Mouse (Mus musculus) G1E (cell line): ENCODE measurements at regions not wholly inside any gene's neighbourhood (a gene's known extent, or its start where the extent isn't known, plus 50 kb on each side); places are given as distances from the start of the nearest gene placed in this dataset.

Source experiments
- CTCF ChIP-seq: IDR thresholded peaks from 2 replicates; pipeline ENCODE4 v1.5.1; 2012; ENCODE audit warnings: low read depth, low read length, inconsistent platforms, mixed read lengths
- GATA2 ChIP-seq: IDR thresholded peaks from 2 replicates; pipeline ENCODE4 v1.6.1; 2012; ENCODE audit warnings: low read depth, low read length, inconsistent platforms, borderline replicate concordance
- TAL1 ChIP-seq: conservative IDR thresholded peaks from 2 replicates; pipeline ENCODE4 v1.6.1; 2012; ENCODE audit warnings: low read depth, low read length, inconsistent platforms, mixed read lengths

- TF ChIP-seq CTCF (no peak), TAL1 (no peak), GATA2 (no peak)
These were observed 86.3 kb upstream of the Magi1 start for GRCm38 (mm10) chr6:94369991-94370390.
